Mouse (Mus musculus) kidney, adult 2 months (tissue): ENCODE results near the gene Wbp4.

ENCODE experiments used
- CTCF ChIP-seq: fragments of 200-500 bp; conservative IDR thresholded peaks from 2 replicates; pipeline ENCODE4 v1.5.1; 2011; ENCODE audit warnings: low read depth, mild to moderate bottlenecking, control low read depth, low read length, moderate library complexity, mixed read lengths; ENCODE audit not compliant: insufficient read depth, insufficient read length
- POLR2A ChIP-seq: fragments of 200-500 bp; IDR thresholded peaks from one replicate; pipeline ENCODE4 v1.6.1; 2011; ENCODE audit warnings: low read depth, low read length, control low read depth

DNA sequence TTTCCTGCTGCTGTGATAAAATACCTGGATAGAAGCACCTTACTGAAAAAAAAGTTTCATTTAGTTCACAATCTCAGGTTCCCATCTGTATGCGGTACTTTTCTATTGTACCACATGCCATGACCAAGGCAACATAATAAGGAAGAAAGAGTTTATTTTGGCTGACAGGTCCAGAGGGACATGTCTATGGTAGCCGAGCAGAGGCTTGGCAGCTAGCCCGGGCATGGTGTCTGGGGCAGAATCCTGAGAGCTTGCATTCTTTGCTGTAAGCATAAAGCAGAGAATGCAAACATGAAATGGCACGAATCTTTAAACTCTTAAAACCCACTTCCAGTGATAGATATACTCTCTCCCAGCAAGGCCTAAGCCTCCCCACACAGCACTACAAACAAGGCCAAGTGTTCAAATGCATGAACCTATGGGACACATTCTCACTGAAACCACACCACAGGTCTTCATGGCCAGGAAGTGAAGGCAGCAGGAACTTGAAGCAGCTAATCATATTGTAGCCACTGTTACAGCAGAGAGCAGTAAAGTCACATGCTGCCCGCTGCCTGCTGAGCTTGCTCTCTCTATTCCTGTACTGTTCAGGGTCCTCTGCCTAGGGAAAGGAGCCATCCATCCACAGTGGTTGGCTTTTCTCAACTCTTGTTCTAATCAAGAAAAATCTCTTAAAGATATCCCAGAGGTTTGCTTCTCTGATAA lies 22.2 kb upstream of the Wbp4 start:
- TF ChIP-seq CTCF: peak; percentile 17; the same call in 1 of the 2 replicates
- no peak for TF ChIP-seq POLR2A
